Mouse (Mus musculus) c-Kit-positive CD71-positive TER-119-negative erythroid progenitor cells, embryonic 14.5 days (primary cell): Measurements from ENCODE around the gene Ulk1.
A peak's percentile ranks its signal among the peaks of the same experiment; 100 is the strongest.

ENCODE experiments used
- DNase-seq: peaks from one replicate; pipeline ENCODE4 v3.0.0-alpha.2; 2013; ENCODE audit warnings: low read depth

Ulk1 gene

DNA sequence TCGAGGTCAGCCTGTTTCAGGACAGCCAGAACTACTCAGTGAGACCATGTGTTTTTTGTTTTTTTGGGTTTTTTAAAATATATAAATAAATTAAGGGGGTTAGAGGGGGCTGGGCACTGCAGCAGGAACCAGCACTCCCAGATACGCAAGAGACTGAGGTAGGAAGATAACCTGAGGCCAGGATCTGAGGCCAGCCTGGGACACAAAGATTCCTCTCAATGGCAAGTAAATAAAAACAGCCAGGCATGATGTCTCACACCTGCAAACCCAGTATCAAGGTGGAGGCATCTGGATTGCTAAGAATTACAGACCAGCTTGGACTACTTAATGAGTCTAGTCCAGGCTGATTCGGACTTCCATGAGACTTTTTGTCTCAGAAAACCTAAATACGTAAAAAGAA lies 40.6 kb downstream of the Ulk1 start:
- peak; percentile 43 for DNase-seq

DNA sequence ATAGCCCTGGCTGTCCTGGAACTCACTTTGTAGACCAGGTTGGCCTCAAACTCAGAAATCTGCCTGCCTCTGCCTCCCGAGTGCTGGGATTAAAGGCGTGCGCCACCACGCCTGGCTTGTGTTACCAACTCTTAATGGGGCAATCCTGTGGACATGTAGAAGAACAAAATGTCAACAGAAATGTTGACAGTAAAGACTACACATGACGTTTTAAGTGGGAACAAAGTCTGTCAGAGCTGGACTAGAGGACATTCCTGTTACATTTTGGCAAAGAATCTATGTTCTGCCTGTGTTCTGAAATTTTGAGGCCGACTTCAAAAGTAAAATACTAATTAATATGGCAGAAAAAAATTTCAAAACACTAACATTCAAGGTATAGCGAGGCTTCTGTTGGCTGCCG lies 46.0 kb downstream of the Ulk1 start:
- DNase-seq: no peak

DNA sequence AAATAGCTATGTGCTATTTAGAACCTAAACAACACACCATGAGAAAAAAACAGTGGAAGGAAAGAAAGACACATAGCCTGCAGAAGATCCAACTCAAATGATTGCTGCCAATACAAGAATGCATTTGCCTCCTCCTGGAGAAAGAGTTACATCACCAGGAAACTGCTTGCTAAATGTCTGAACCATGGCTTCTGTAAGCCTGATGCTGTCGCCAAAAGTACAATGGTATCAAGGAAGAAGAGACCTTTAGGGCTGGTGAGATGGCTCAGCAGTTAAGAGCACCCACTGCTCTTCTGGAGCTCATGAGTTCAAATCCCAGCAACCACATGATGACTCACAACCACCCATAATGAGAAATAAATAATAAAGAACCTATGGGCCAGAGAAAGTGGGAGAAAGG lies 64.9 kb downstream of the Ulk1 start:
- no peak for DNase-seq

- no peak for DNase-seq
Measured at GRCm38 (mm10) chr5:110739496-110740275, 70.2 kb downstream of the Ulk1 start.

- DNase-seq: no peak
Measured at GRCm38 (mm10) chr5:110735606-110736005, 74.3 kb downstream of the Ulk1 start.
